Mouse (Mus musculus): ENCODE data around the gene Cacna1e. TPM values are rescaled to one million over a fixed set of nuclear protein-coding genes. Genes with fewer than 3 reads are reported as not detected.

Cacna1e gene
- polyA plus RNA-seq, 1 experiment from 2014 or later: 1.0 TPM

- DNase-seq (ENCODE audit: low spot score): no peak
- Histone ChIP-seq H3K4me3 (no peak overlapping the region), H3K36me3 (replicated peaks) (no peaks in the 10 kb centered on the region), H3K4me1 (peaks cover 5% of the 10 kb centered on the region; the same call in 1 of the 2 replicates), H3K27me3 (replicated peaks; ENCODE audit: low read depth, poor library complexity, severe bottlenecking) (no peaks in the 10 kb centered on the region), H3K27ac (replicated peaks) (no peak overlapping the region), H3K9me3 (no peaks in the 10 kb centered on the region)
- 80% methylated on average over 1 of the region's 1 CpGs for WGBS
Measured at GRCm38 (mm10) chr1:154683477-154684106, 200.7 kb downstream of the Cacna1e start.

GRCm38 (mm10) chr1:154678989-154679388 lies 205.3 kb downstream of the Cacna1e start:
- H3K4me1 ChIP-seq: no peaks in the 10 kb centered on the region
- DNase-seq (ENCODE audit: low spot score): no peak
- H3K9me3 ChIP-seq: no peaks in the 10 kb centered on the region
- H3K27ac ChIP-seq (replicated peaks): no peak overlapping the region
- no peaks in the 10 kb centered on the region for H3K27me3 ChIP-seq (replicated peaks; ENCODE audit: low read depth, poor library complexity, severe bottlenecking)
- WGBS: 15% methylated on average over 1 of the region's 1 CpGs
- no peak overlapping the region for H3K4me3 ChIP-seq
- H3K36me3 ChIP-seq (replicated peaks): no peaks in the 10 kb centered on the region

GRCm38 (mm10) chr1:154678151-154678550 lies 206.2 kb downstream of the Cacna1e start:
- Histone ChIP-seq H3K27ac (replicated peaks) (no peak overlapping the region), H3K4me3 (no peak overlapping the region), H3K36me3 (replicated peaks) (no peaks in the 10 kb centered on the region), H3K9me3 (no peaks in the 10 kb centered on the region), H3K27me3 (replicated peaks; ENCODE audit: low read depth, poor library complexity, severe bottlenecking) (no peaks in the 10 kb centered on the region), H3K4me1 (no peaks in the 10 kb centered on the region)
- 53% methylated on average over 3 of the region's 3 CpGs for WGBS
- DNase-seq (ENCODE audit: low spot score): no peak

- H3K4me1 ChIP-seq: no peaks in the 10 kb centered on the region
- H3K4me3 ChIP-seq: no peak overlapping the region
- H3K27me3 ChIP-seq (replicated peaks; ENCODE audit: low read depth, poor library complexity, severe bottlenecking): no peaks in the 10 kb centered on the region
- 65% methylated on average over 2 of the region's 2 CpGs for WGBS
- no peak for DNase-seq (ENCODE audit: low spot score)
- no peaks in the 10 kb centered on the region for H3K36me3 ChIP-seq (replicated peaks)
- H3K27ac ChIP-seq (replicated peaks): no peak overlapping the region
- H3K9me3 ChIP-seq: no peaks in the 10 kb centered on the region
Measured at GRCm38 (mm10) chr1:154677677-154678076, 206.6 kb downstream of the Cacna1e start.

- Histone ChIP-seq H3K4me1 (peaks cover 8% of the 10 kb centered on the region; the same call in 1 of the 2 replicates), H3K4me3 (no peak overlapping the region), H3K36me3 (replicated peaks) (no peaks in the 10 kb centered on the region), H3K27ac (replicated peaks) (no peak overlapping the region), H3K27me3 (replicated peaks; ENCODE audit: low read depth, poor library complexity, severe bottlenecking) (no peaks in the 10 kb centered on the region), H3K9me3 (no peaks in the 10 kb centered on the region)
- DNase-seq (ENCODE audit: low spot score): no peak
Measured at GRCm38 (mm10) chr1:154663721-154664120, 220.6 kb downstream of the Cacna1e start.

- Histone ChIP-seq H3K36me3 (replicated peaks) (no peaks in the 10 kb centered on the region), H3K27me3 (replicated peaks; ENCODE audit: low read depth, poor library complexity, severe bottlenecking) (no peaks in the 10 kb centered on the region), H3K27ac (replicated peaks) (no peak overlapping the region), H3K4me1 (peaks cover 8% of the 10 kb centered on the region; the same call in 1 of the 2 replicates), H3K9me3 (no peaks in the 10 kb centered on the region), H3K4me3 (no peak overlapping the region)
- 79% methylated on average over 5 of the region's 5 CpGs for WGBS
- no peak for DNase-seq (ENCODE audit: low spot score)
Measured at GRCm38 (mm10) chr1:154661977-154662376, 222.3 kb downstream of the Cacna1e start.

GRCm38 (mm10) chr1:154661221-154661864 lies 223.0 kb downstream of the Cacna1e start:
- no peaks in the 10 kb centered on the region for H3K9me3 ChIP-seq
- H3K36me3 ChIP-seq (replicated peaks): no peaks in the 10 kb centered on the region
- no peak overlapping the region for H3K27ac ChIP-seq (replicated peaks)
- H3K4me3 ChIP-seq: no peak overlapping the region
- WGBS: 58% methylated on average over 7 of the region's 7 CpGs
- H3K27me3 ChIP-seq (replicated peaks; ENCODE audit: low read depth, poor library complexity, severe bottlenecking): no peaks in the 10 kb centered on the region
- peak; percentile 50 for DNase-seq (ENCODE audit: low spot score)
- peaks cover 8% of the 10 kb centered on the region; the same call in 1 of the 2 replicates for H3K4me1 ChIP-seq

- Histone ChIP-seq H3K9me3 (no peaks in the 10 kb centered on the region), H3K4me1 (peaks cover 8% of the 10 kb centered on the region; the same call in 1 of the 2 replicates), H3K27me3 (replicated peaks; ENCODE audit: low read depth, poor library complexity, severe bottlenecking) (no peaks in the 10 kb centered on the region), H3K27ac (replicated peaks) (no peak overlapping the region), H3K4me3 (no peak overlapping the region), H3K36me3 (replicated peaks) (no peaks in the 10 kb centered on the region)
- WGBS: 85% methylated on average over 5 of the region's 5 CpGs
- no peak for DNase-seq (ENCODE audit: low spot score)
Measured at GRCm38 (mm10) chr1:154657366-154657765, 226.9 kb downstream of the Cacna1e start.

- Histone ChIP-seq H3K27me3 (replicated peaks; ENCODE audit: low read depth, poor library complexity, severe bottlenecking) (no peaks in the 10 kb centered on the region), H3K27ac (replicated peaks) (no peak overlapping the region), H3K36me3 (replicated peaks) (no peaks in the 10 kb centered on the region), H3K4me1 (no peaks in the 10 kb centered on the region), H3K9me3 (no peaks in the 10 kb centered on the region), H3K4me3 (no peak overlapping the region)
- no peak for DNase-seq (ENCODE audit: low spot score)
- 69% methylated on average over 2 of the region's 2 CpGs for WGBS
Measured at GRCm38 (mm10) chr1:154653951-154654350, 230.3 kb downstream of the Cacna1e start.

GRCm38 (mm10) chr1:154646156-154646950 lies 237.9 kb downstream of the Cacna1e start:
- DNase-seq (ENCODE audit: low spot score): no peak
- 88% methylated on average over 6 of the region's 6 CpGs for WGBS
- Histone ChIP-seq H3K36me3 (replicated peaks) (no peaks in the 10 kb centered on the region), H3K9me3 (no peaks in the 10 kb centered on the region), H3K4me1 (no peaks in the 10 kb centered on the region), H3K27me3 (replicated peaks; ENCODE audit: low read depth, poor library complexity, severe bottlenecking) (no peaks in the 10 kb centered on the region), H3K27ac (replicated peaks) (no peak overlapping the region), H3K4me3 (no peak overlapping the region)

GRCm38 (mm10) chr1:154637821-154638220 lies 246.5 kb downstream of the Cacna1e start:
- no peak overlapping the region for H3K27ac ChIP-seq (replicated peaks)
- no peak overlapping the region for H3K4me3 ChIP-seq
- H3K27me3 ChIP-seq (replicated peaks; ENCODE audit: low read depth, poor library complexity, severe bottlenecking): no peaks in the 10 kb centered on the region
- no peak for DNase-seq (ENCODE audit: low spot score)
- no peaks in the 10 kb centered on the region for H3K9me3 ChIP-seq
- H3K36me3 ChIP-seq (replicated peaks): no peaks in the 10 kb centered on the region
- H3K4me1 ChIP-seq: no peaks in the 10 kb centered on the region
- 82% methylated on average over 4 of the region's 4 CpGs for WGBS

GRCm38 (mm10) chr1:154635766-154636165 lies 248.5 kb downstream of the Cacna1e start:
- WGBS: 93% methylated on average over 9 of the region's 9 CpGs
- Histone ChIP-seq H3K9me3 (no peaks in the 10 kb centered on the region), H3K27ac (replicated peaks) (no peak overlapping the region)

More at GRCm38 (mm10) chr1:154635766-154636165, 248.5 kb downstream of the Cacna1e start:
- no peak for DNase-seq (ENCODE audit: low spot score)
- no peak overlapping the region for H3K4me3 ChIP-seq
- no peaks in the 10 kb centered on the region for H3K27me3 ChIP-seq (replicated peaks; ENCODE audit: low read depth, poor library complexity, severe bottlenecking)
- H3K36me3 ChIP-seq (replicated peaks): no peaks in the 10 kb centered on the region
- H3K4me1 ChIP-seq: no peaks in the 10 kb centered on the region

All from embryonic facial prominence, embryonic 10.5 days (tissue).